Comparison of ENCODE assay signal across 9 mouse cellular contexts in the genomic region with DNA sequence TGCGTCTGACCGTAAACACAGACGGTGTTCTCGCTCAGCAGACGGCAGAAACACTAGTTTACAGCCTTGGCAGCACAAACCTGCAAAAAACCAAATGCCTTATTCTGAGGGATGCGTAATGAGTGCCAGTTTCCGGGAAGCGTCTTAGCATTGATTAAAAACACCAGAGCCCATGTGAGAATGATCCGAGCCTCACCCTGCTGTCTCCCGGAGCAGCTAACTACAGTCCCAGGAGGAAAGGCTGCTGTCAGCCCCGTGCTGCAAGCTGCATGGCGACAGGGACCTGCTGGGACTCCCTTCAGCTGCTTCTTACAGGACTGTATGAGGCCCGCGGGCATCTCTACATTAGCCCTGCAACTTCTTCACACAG.
DNase-seq lines count a peak whose midpoint lies in the region; ATAC-seq lines count a peak whose summit lies in the region.
"Had no signal": no experiment of that assay in that cellular context is flagged by ENCODE, and none has a peak within 500 bp of the region (broad histone marks: within the 10 kb centered on the region; RNA-seq: fewer than 3 reads in every experiment).

No protein-coding gene starts in this region.

- H3K9me3 ChIP-seq in hindbrain, embryonic 15.5 days: no peaks in the 10 kb centered on the region
- no peaks in the 10 kb centered on the region for H3K9me3 ChIP-seq in midbrain, embryonic 15.5 days
- H3K9me3 ChIP-seq in kidney, embryonic 14.5 days (ENCODE audit: control insufficient read depth, low read length): no peaks in the 10 kb centered on the region
- no peaks in the 10 kb centered on the region for H3K9me3 ChIP-seq in kidney, embryonic 16.5 days (ENCODE audit: low read length)
- H3K9me3 ChIP-seq: stomach, embryonic 15.5 days had no signal

- peaks cover 26% of the 10 kb centered on the region for H3K4me1 ChIP-seq in hindbrain, embryonic 15.5 days (replicated peaks)
- peaks cover 25% of the 10 kb centered on the region for H3K4me1 ChIP-seq in midbrain, embryonic 15.5 days
- no peaks in the 10 kb centered on the region for H3K4me1 ChIP-seq in kidney, embryonic 14.5 days (ENCODE audit: control insufficient read depth, insufficient read depth, low read length)
- H3K4me1 ChIP-seq in kidney, embryonic 16.5 days (ENCODE audit: insufficient read depth, low read length): peaks cover 7% of the 10 kb centered on the region
- H3K4me1 ChIP-seq: megakaryocyte, embryonic 14.5 days; stomach, embryonic 15.5 days had no signal

- H3K27me3 ChIP-seq in hindbrain, embryonic 15.5 days: no peaks in the 10 kb centered on the region
- no peaks in the 10 kb centered on the region for H3K27me3 ChIP-seq in midbrain, embryonic 15.5 days (replicated peaks)
- H3K27me3 ChIP-seq in kidney, embryonic 14.5 days (ENCODE audit: control insufficient read depth, insufficient read depth, low read length): no peaks in the 10 kb centered on the region
- H3K27me3 ChIP-seq in kidney, embryonic 16.5 days (ENCODE audit: insufficient read depth, low read length): no peaks in the 10 kb centered on the region
- H3K27me3 ChIP-seq: megakaryocyte, embryonic 14.5 days; stomach, embryonic 15.5 days had no signal

- no peak overlapping the region for H3K4me3 ChIP-seq in hindbrain, embryonic 15.5 days
- no peak overlapping the region for H3K4me3 ChIP-seq in midbrain, embryonic 15.5 days
- H3K4me3 ChIP-seq in kidney, embryonic 14.5 days (ENCODE audit: low read length): no peak overlapping the region
- H3K4me3 ChIP-seq in kidney, embryonic 16.5 days (ENCODE audit: low read length): no peak overlapping the region
- H3K4me3 ChIP-seq: megakaryocyte, embryonic 14.5 days; stomach, embryonic 15.5 days had no signal

- H3K27ac ChIP-seq in hindbrain, embryonic 15.5 days (replicated peaks): no peak overlapping the region
- no peak overlapping the region for H3K27ac ChIP-seq in midbrain, embryonic 15.5 days
- no peak overlapping the region for H3K27ac ChIP-seq in kidney, embryonic 14.5 days (ENCODE audit: low read depth, low read length)
- H3K27ac ChIP-seq in kidney, embryonic 16.5 days (ENCODE audit: low read length): no peak overlapping the region
- H3K27ac ChIP-seq: stomach, embryonic 15.5 days had no signal

- no peak for ATAC-seq in hindbrain, embryonic 15.5 days (ENCODE audit: low FRiP score, low read depth)
- no peak; the same call in 1 of the 2 replicates for ATAC-seq in midbrain, embryonic 15.5 days (replicated peaks)
- no peak for ATAC-seq in kidney, embryonic 14.5 days (ENCODE audit: low FRiP score, low TSS enrichment)
- no peak for ATAC-seq in kidney, embryonic 16.5 days (ENCODE audit: low FRiP score, low TSS enrichment)

- WGBS in hindbrain, embryonic 15.5 days: 35% methylated on average over 14 of the region's 14 CpGs
- 43% methylated on average over 14 of the region's 14 CpGs for WGBS in midbrain, embryonic 15.5 days
- WGBS in kidney, embryonic 14.5 days: 64% methylated on average over 14 of the region's 14 CpGs
- WGBS in kidney, embryonic 16.5 days: 56% methylated on average over 14 of the region's 14 CpGs

- DNase-seq in right cerebral cortex, adult 18-20 months: peak; percentile 17
- no peak for DNase-seq in right cerebral cortex, postnatal 36 days (ENCODE audit: low spot score in 2 of 2)
- DNase-seq in spleen, postnatal 10 days (ENCODE audit: low spot score in 2 of 2): no peak

- H3K36me3 ChIP-seq in hindbrain, embryonic 15.5 days: no peaks in the 10 kb centered on the region
- no peaks in the 10 kb centered on the region for H3K36me3 ChIP-seq in midbrain, embryonic 15.5 days (replicated peaks)
- H3K36me3 ChIP-seq in kidney, embryonic 14.5 days (ENCODE audit: control insufficient read depth, insufficient read depth, low read length): no peaks in the 10 kb centered on the region
- H3K36me3 ChIP-seq in kidney, embryonic 16.5 days (ENCODE audit: insufficient read depth, low read length): no peaks in the 10 kb centered on the region
- H3K36me3 ChIP-seq: stomach, embryonic 15.5 days had no signal

- H3K9ac ChIP-seq in hindbrain, embryonic 15.5 days: no peak overlapping the region
- no peak overlapping the region for H3K9ac ChIP-seq in midbrain, embryonic 15.5 days
- no peak overlapping the region for H3K9ac ChIP-seq in kidney, embryonic 14.5 days (ENCODE audit: low read depth, low read length)
- H3K9ac ChIP-seq in kidney, embryonic 16.5 days (replicated peaks; ENCODE audit: low read length): no peak overlapping the region
- H3K9ac ChIP-seq: stomach, embryonic 15.5 days had no signal

- H3K4me2 ChIP-seq in hindbrain, embryonic 15.5 days: peak overlapping the region; percentile 36
- H3K4me2 ChIP-seq in midbrain, embryonic 15.5 days: peak overlapping the region; percentile 17
- no peak overlapping the region for H3K4me2 ChIP-seq in kidney, embryonic 14.5 days (replicated peaks; ENCODE audit: low read depth, low read length)
- H3K4me2 ChIP-seq in kidney, embryonic 16.5 days (replicated peaks; ENCODE audit: low read depth, low read length): no peak overlapping the region
- H3K4me2 ChIP-seq: stomach, embryonic 15.5 days had no signal

Comparison
In these comparisons a context has a peak if more than half of its experiments do, and no peak if none do; other contexts are left out.
1. H3K4me2 ChIP-seq: peak in hindbrain, embryonic 15.5 days (single experiment) and midbrain, embryonic 15.5 days (single experiment); none in kidney, embryonic 14.5 days (single experiment) and kidney, embryonic 16.5 days (single experiment).